Mouse (Mus musculus): Measurements from ENCODE around the gene Sptbn4.

The Sptbn4 gene

DNA sequence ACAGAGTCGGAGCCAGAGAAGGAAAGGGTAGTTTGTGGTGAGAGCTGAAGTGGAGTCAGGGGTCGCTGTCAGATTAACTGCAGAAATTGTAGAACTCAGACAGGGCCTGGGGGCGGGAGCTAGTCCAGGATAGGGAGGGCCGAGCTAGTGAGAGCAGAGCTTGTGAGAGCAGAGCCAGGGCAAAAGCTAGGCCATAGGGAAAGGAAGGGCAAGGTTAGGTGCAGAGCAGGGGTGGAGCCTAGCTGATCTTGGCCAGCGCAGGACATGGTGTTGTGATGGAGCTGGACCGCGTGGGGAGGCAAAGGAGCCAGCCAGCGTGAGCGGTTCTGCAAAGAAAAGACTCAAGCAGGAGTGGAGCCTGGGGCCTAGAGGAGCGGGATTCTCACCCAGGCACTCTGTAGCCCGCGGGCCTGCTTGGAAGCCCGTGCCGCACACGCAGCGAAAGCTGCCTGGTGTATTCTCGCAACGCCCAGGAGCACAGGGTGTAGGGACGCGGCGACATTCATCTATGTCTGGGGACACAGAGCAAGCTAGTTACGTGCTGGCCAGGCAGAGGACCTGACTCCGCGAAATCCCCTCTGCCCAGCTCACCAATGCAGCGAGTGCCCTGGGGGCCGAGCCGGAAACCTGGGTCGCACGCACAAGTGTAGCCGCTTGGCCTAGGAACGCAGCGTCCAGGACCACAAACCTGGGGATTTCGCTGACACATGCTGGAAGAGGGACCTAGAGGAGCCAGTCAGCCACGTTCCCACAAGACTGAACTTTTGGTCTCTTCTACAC, 121.2 kb downstream of the Sptbn4 start:
- WGBS = 84% methylated on average over 34 of the region's 34 CpGs

DNA sequence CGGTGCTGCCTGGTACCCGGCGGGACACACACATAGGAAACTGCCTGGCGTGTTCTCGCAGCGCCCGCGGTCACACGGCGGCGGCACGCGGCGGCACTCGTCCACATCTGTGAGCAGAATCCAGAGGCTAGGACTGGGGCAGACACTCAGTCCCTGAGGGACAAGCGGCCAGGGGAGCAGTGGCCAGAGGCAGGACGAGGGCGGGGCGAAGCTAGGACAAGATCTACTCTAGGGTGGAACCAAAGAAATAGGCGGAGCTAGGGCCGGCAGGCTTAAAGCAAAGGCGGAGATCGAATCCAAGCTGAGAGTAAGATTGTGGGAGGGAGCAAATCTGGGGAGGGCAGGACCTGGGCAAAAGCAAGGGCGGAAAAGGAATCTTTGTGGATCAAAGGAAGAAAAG, 121.8 kb downstream of the Sptbn4 start:
- WGBS = 36% methylated on average over 24 of the region's 24 CpGs

DNA sequence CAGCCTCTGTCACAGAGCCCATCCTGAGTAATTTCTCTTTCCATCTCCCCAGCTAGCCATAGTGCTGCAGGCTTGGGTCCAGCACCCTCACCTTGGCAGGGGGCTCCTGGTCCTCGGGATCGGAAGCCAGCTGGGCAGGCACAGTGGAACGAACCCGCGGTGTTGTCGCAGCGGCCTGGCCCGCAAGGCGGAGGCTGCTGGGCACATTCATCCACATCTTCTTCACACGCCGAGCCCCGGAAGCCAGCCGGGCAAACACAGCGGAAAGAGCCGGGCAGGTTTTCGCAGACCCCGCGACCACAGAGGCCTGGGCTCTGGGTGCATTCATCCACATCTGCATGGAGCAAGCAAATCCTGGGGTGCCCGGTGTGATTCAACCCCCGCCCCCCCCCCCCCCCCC, 122.6 kb downstream of the Sptbn4 start:
- WGBS = 84% methylated on average over 19 of the region's 20 CpGs

DNA sequence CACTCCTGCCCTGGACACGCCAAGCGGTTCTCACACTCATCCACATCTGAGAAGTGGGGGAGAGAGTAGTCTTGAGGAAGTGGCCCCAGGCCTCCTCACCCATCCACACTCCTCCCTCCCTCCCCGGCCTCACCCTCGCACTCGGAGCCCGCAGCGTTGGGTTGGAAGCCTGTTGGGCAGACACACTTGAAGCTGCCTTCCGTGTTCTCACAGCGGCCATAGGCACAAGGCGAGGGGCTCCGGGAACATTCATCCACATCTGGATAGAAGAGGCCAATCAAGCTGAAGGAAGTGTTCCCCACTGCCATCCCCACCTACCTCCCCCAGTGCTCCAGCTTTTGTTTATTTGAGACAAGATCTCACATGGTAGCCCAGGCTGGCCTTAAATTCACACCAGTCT, 123.3 kb downstream of the Sptbn4 start:
- over 99% methylated on average over 11 of the region's 11 CpGs for WGBS

DNA sequence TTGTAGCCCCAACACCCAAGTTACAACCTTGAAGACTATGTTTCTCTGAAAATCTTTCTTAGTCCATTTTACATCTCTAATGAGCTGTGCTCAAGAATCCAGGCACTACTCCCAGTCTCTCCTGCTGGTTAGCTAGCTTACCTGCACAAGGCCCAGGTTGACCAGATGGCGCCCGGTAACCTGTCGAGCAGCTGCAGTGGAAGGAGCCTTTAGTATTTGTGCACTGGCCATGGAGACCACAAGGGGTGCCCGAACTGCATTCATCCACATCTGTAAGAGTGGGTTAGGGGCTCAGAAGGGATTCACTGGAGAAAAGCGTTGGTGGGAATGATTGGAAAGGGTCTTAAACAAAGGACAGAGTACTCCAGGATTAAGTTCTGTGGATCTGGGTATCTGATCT, 124.5 kb downstream of the Sptbn4 start:
- 95% methylated on average over 5 of the region's 5 CpGs for WGBS

DNA sequence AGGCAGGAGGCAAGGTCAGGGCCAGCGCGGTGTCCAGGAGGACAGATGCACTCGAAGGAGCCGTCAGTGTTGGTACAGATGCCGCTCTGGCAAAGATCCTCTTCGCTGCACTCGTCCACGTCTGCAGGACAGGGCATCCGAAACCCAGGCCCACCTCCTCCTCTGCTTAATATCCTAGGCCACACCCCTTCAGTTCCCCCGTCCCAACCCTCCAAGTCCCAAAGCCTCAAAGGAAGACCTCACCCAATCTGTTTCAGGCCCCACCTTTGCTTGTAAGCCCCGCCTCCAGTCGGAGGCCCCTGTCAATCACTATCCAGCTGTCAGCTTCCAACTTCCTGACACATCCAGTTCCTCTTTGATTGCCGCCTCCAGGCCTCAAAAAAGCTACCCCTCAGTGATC, 125.2 kb downstream of the Sptbn4 start:
- WGBS = 56% methylated on average over 13 of the region's 13 CpGs

DNA sequence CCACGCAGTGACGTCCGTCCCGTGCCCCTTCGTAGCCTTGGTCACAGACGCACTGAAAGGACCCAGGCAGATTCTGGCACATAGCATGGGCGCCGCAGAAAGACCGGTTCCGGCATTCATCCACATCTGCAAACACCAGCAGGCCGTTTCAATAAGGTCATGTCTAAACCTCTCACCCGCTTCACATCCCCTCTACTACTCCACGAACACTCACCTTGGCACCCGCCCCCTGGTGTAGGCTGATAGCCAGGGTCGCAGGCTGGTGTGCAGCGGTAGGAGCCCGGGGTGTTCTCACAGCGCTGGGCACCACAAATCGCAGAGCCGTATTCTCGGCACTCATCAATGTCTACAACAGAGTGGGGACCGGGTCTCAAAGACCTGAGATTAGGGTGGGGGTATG, 128.1 kb downstream of the Sptbn4 start:
- 92% methylated on average over 22 of the region's 22 CpGs for WGBS

DNA sequence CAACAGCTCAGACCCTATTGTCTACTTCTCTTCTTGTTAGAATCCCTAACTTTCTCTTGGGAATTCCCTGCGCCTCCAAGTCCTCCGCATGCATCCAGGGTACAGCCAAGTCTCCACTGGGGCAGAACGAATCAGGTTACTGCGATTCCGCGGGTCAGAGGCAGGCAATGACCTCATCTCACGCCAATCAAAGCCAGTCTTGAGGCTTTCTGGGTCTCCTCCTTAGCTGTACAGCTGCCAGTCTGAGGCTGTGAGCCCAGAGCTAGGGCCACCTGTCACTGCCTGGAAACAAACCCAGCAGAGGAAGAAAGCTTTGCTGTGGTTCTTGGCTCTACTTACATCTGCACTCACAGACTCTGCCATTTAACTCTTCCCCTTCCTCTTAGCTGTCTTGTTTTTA, 131.5 kb downstream of the Sptbn4 start:
- WGBS = 48% methylated on average over 7 of the region's 7 CpGs

DNA sequence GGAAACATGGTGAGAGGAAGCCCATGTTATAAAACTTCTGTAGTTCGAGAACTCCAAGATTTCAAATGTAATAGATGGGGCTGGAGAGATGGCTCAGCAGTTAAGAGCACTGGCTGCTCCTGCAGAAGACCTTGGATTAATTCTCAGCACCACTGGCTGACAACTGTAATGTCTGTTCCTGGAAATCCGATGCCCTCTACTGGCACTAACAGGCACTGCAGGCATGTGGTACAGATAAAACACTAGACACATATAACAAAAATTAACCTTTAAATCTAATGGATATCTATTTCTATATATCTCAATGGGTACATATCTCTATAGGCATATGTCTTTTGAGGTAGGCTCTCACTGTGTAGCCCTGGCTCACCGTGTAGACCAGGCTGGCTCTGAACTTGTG, 133.1 kb downstream of the Sptbn4 start:
- 94% methylated on average over 3 of the region's 3 CpGs for WGBS

DNA sequence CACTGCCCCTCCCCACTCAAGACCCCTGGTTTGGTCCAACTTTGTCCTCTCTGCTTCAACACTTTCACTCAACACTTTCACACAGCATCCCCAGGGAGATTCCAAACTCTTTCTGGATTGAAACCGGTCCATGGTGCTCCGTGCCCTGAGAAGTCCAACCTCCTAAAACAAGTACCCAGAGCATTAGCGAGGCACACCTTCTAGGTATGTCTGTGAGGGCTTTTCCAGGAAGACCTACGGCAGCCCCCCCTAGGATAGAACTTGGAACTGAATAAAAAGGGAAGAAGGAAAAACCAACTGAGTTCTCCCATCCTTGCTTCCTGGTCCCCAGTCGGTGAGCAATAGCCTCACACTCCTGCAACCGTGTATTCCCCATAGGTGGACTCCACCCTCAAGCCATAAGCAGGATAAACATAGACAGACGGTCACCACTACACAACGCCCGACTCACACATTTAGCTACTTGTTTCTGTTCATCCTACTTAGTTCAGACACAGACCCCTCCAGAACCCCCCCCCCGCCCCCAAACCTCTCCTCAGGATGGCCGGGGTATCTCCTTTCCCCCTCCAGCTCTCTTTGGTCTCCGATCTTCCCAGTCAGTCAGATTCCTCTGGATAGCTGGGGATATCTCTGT, 135.7 kb downstream of the Sptbn4 start:
- 93% methylated on average over 12 of the region's 12 CpGs for WGBS

DNA sequence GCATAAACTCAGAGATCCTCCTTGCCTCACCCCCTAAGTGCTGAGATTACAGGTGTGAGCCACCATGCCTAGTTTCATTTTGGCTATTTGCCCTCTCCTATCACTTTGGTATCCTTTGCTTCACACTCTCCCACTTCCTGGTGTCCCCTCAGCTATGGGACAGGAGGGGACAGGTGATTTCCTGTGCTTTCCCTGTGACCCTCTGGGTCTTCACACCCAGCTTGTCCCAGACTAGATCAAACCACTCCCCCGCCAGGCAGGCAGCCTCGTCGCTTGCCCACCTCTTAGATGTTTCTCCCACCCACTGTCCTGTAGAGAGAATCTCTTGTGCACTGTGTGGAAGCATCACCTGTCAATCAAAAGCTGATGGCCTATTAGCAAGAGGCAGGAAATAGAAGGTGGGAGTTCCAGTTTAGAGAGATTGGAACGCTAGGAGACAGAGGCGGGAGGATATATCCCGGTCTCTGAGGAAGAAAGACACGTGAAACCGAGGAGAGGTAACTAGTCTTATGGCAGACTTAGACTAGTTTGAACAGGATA, 136.4 kb downstream of the Sptbn4 start:
- 65% methylated on average over 8 of the region's 8 CpGs for WGBS

DNA sequence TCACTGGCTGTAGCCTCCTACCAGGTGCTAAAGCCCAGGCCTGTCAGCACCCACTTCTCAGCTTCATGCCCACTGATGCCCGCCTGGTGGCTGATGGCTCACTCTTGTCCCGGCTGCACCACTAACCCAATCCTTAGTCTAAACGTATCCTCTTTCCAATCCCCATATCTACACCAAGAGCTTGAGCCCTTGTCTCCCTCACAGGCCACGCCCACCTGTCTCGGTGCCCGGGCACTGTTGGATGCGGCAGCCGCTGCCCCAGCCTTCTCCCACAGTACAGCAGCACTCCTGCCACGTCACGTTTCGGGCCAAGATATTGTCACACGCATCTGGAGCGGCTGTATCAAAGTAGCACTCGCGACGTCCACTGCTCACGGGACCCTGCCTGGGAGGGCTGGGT, 137.2 kb downstream of the Sptbn4 start:
- 31% methylated on average over 17 of the region's 17 CpGs for WGBS

DNA sequence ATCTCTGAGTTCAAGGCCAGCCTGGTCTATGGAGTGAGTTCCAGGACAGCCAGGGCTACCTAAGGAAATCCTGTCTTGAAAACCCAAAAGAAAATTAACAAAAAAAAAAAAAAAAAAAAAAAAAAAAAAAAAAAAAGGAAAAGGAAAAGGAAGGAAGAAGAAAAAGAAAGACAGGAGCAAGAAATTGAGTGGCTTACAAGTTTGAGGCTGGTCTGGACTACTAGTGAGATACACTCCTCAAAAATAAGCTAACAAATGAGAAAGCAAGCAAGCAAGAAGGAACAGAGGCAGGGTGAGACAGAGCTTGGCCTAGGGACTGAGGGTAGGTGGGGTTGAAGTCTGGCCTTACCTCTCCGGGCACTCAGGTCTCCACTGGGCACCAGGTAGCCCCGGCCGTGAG, 137.7 kb downstream of the Sptbn4 start:
- 86% methylated on average over 3 of the region's 3 CpGs for WGBS

DNA sequence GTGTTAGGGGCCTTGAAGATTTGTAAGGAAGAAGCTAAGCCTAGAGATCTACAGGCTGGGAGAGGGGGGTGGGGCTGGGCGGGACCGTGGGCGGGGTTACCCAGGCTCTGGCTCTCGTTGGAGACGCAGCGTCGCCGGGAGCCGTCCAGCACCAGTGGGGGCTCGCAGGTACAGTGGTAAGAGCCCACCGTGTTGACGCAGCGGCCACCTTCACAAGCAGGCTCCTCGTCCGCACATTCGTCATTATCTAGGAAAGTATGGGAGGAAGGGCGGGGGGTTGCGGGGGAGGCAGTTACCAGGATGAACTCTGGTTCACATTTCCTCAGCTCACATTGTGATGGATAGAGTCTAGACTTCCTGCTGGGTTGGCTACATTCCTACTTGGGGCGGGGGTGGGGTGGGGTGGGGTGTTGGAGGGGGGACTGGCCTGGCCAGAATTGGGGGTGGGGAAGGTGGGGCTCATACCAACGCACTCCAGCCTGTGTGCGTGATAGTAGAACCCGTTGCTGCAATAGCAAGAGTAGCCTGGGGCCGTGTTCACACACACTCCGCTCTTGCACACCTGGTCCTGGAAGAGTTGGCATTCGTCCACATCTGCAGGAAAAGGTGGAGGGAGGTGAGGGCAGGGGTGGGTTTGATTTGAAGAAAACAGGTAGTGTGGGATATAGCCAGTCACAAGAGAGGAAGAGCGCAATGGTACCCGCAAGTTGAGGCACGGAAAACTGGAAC, 138.5 kb downstream of the Sptbn4 start:
- WGBS = 39% methylated on average over 28 of the region's 28 CpGs

DNA sequence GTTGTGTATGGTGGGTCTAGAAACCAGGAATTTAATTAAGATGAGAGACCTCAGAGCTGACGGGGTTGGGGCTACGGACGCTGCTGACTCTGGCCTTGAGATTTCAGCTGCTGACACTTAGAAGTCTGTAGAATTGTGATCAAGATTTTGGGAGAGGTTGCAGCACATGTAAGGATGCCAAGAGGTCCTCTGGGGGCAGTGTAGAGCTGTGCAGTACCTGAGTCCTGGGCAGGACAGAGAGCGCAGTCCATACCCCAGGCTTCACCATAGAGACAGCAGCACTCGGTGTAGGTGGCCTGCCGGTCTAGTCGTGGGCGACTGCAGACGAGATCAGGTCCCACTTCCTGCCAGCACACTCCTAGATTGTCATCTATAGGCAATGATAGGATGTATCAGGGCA, 139.9 kb downstream of the Sptbn4 start:
- 70% methylated on average over 9 of the region's 9 CpGs for WGBS
